Mouse (Mus musculus): Measurements from ENCODE around the gene Homer3. TPM values are rescaled to one million over a fixed set of nuclear protein-coding genes. Genes with fewer than 3 reads are reported as not detected.

The Homer3 gene
- 28.4 and 42.3 TPM in 2 replicates for polyA plus RNA-seq (2012; rRNA removed; ENCODE audit: low replicate concordance)

DNA sequence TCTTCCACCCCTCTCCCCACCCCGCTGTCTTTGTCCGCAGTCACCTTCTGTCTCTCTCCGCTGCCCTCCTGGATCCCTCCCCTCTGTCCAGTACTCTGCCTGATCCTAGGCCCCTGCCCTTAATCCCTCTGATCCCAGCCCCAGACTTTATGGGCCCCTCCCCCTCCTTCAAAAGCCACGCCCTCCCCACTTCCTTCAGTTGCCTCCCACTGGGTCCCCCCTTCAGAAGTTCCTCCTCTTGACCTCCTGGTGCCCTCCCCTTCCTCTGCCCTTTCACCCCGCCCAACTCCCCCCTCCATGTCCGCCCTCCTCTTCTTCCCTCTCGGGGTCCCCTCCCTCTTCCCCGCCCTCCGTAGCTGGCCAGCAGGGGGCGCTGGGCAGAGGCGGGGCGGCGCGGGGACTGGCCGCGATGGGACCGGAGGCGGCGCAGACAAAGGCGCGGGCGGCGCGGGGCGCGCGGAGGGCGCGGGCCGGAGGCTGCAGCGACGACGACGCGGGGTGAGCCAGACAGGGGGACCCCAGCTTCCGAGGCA lies at the start of gene Homer3:
TSS of gene Homer3 (plus strand) at position 225 of the 533 bp plus-strand sequence.

DNA sequence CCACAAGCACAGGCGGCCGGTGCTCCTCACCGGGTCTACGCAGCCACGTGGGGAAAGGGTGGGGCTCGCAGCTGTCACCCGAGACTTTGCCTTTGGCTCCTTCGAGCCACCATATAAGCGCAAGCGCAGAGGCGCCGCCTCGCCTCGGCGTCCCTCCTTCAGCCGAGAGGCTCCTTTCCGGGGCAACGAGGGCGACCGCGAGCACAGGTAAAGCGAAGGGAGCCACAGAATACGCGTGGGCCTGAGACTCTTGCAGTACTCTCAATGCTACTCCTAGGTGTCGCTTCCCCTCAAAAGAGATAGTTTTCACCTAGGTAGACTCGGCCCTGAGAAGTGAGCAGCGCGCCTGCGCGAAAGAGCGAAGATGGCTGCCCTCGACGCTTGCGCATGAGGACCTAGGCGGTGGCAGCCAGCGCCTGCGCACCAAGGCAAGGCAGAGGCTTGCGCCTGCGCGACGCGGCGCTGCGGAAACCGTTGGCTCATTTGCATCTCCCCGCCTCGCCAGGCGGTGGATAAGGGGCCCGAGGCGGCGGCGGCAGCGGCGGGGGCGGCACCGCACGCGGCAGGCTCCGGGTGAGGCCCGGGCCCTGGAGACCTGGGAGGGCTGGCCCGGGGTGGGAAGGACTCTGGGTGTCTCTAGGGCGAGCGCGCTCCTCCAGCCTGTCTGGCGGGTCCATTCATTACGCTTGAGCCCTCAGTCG lies 48.4 kb upstream of the Homer3 start, which contains the start of the genes Sugp2 and Armc6:
TSS of gene Sugp2 (plus strand) at position 147 of the 701 bp plus-strand sequence.
TSS of gene Armc6 (minus strand) at position 387 of the 701 bp plus-strand sequence.

DNA sequence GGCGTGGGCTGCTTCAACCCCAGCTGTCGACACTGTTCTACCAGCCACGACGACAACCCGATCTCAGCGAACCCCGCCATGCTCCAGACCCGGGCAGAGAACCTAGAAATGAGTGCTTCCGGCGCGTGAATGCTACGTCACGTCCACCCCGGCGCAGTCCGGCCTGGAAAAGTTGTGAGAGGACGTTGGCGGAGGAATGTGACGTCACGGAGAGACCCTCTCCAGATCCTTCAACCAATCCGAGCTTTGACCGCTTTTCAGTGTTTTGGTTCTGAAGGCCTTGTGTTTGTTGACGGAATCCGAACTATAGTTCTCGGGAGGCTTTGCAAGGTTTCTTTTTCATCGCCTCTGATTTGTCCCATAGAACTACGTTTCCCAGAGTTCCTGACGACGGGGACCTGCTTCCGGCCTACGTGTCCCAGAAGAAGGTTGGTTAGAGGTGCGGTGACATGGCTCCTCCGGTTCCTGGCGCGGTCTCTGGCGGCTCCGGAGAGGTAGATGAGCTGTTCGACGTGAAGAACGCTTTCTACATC lies 19.8 kb downstream of the Homer3 start, which contains the start of the genes Ddx49 and Cope:
TSS of gene Ddx49 (minus strand) at position 132 of the 533 bp plus-strand sequence.
TSS of gene Cope (plus strand) at position 161 of the 533 bp plus-strand sequence.

DNA sequence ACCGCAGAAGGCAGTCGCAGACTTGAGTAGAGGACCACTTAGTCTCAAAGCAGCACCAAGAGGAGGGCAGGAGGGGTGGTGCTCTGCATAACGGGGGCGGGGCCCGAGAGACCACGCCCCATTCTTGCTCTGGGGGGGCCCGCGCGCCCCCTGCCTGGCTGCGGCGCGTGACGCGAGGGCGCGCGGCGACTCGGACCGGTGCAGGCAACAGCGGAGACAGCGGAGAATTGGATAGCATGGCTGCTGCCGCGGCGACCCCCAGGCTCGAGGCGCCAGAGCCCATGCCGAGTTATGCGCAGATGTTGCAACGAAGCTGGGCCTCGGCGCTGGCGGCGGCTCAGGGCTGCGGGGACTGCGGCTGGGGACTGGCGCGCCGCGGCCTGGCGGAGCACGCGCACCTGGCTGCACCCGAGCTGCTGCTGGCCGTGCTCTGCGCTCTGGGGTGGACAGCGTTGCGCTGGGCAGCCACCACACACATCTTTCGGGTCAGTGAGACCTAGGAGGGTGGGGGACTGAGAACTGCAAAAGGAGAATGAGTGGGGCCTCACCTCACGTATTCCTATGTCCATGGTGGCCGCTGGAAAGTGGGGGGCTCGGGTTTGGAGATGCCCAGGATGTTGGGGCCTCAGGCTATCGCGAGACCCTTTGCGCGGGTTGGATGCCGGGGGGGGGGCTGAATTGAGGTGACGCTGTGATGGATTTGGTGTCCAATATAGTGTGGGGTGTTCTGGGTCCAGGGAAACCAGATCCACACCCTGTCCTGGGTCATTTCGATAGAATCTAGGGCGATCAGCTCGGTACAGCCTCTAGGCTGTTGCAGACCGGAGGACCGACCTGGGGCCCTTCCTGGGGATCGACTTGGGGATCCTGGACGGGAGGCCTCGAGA lies 33.2 kb downstream of the Homer3 start, which contains the start of gene Cers1:
TSS of gene Cers1 (plus strand) at position 152 of the 887 bp plus-strand sequence.

DNA sequence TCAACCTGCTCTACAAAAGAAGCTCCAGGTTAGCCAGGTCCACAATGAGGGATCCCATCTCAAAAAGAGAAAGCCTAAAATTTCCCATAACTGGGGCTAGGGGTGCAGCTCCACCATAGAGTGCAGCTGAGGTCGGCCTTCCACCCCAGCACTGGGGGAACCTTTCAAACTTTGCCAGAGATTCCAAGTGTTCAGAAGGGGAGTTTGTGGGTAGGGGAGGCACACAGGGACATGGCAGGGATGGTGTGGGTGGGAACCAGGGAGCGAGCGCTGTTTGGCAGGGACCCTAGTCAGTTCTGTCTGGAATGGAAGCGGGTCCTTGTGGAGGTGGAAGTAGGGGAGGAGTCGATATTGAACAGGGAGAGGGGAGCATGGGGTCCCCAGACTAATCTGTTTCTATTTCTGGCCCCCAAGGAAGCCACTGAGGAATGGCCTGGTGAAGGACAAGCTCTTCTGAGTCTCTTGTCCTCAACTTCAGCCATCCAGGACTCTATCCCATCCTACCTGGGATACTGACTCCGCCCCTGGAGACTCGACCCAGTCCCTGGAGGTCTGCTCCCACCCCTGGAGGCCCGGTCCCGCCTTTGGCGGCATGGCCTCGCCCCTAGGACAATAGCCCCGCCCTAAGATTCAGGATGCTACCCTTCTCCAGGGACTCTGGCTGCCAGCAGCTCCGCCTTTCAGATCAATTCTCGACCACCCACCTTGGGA lies 46.7 kb downstream of the Homer3 start, which contains the start of gene Gdf1:
TSS of gene Gdf1 (plus strand) at position 694 of the 711 bp plus-strand sequence.

Other genes starting within 250 kb of the Homer3 start
- 88.8 and 102 TPM in 2 replicates for gene Mau2, start 240.1 kb upstream of the Homer3 start, polyA plus RNA-seq (2012; rRNA removed; ENCODE audit: low replicate concordance)
- 8.4 and 9.6 TPM in 2 replicates for gene Sugp1, start 240.0 kb upstream of the Homer3 start, polyA plus RNA-seq (2012; rRNA removed; ENCODE audit: low replicate concordance)
- gene Tm6sf2, start 209.9 kb upstream of the Homer3 start, polyA plus RNA-seq (2012; rRNA removed; ENCODE audit: low replicate concordance): 2.8 and 3.8 TPM in 2 replicates
- 0.31 and 0.65 TPM in 2 replicates for gene Hapln4, start 199.4 kb upstream of the Homer3 start, polyA plus RNA-seq (2012; rRNA removed; ENCODE audit: low replicate concordance)
- 0.36 and 0.73 TPM in 2 replicates for gene Ncan, start 162.0 kb upstream of the Homer3 start, polyA plus RNA-seq (2012; rRNA removed; ENCODE audit: low replicate concordance)
- 11.8 and 12.8 TPM in 2 replicates for gene Nr2c2ap, start 151.5 kb upstream of the Homer3 start, polyA plus RNA-seq (2012; rRNA removed; ENCODE audit: low replicate concordance)
- gene Rfxank, start 143.7 kb upstream of the Homer3 start, polyA plus RNA-seq (2012; rRNA removed; ENCODE audit: low replicate concordance): 27.4 and 34.3 TPM in 2 replicates
- 98.4 and 104 TPM in 2 replicates for gene Borcs8, start 143.3 kb upstream of the Homer3 start, polyA plus RNA-seq (2012; rRNA removed; ENCODE audit: low replicate concordance)
- gene Mef2b, start 143.1 kb upstream of the Homer3 start, polyA plus RNA-seq (2012; rRNA removed; ENCODE audit: low replicate concordance): 0.29 and 3.7 TPM in 2 replicates
- 108 and 160 TPM in 2 replicates for gene Tmem161a, start 110.5 kb upstream of the Homer3 start, polyA plus RNA-seq (2012; rRNA removed; ENCODE audit: low replicate concordance)
- gene Slc25a42, start 70.5 kb upstream of the Homer3 start, polyA plus RNA-seq (2012; rRNA removed; ENCODE audit: low replicate concordance): 37.9 and 68.3 TPM in 2 replicates
- 35.9 and 45.8 TPM in 2 replicates for gene Sugp2, start 48.6 kb upstream of the Homer3 start, polyA plus RNA-seq (2012; rRNA removed; ENCODE audit: low replicate concordance)
- gene Armc6, start 48.4 kb upstream of the Homer3 start, polyA plus RNA-seq (2012; rRNA removed; ENCODE audit: low replicate concordance): 16.3 and 19.1 TPM in 2 replicates
- 43.0 and 47.9 TPM in 2 replicates for gene Ddx49, start 19.7 kb downstream of the Homer3 start, polyA plus RNA-seq (2012; rRNA removed; ENCODE audit: low replicate concordance)
- 262 and 364 TPM in 2 replicates for gene Cope, start 19.7 kb downstream of the Homer3 start, polyA plus RNA-seq (2012; rRNA removed; ENCODE audit: low replicate concordance)
- gene Cers1, start 32.9 kb downstream of the Homer3 start, polyA plus RNA-seq (2012; rRNA removed; ENCODE audit: low replicate concordance): 1.1 and 8.3 TPM in 2 replicates
- 2.9 TPM in 1 of 2 replicates, not detected in the other for gene Gdf1, start 47.0 kb downstream of the Homer3 start, polyA plus RNA-seq (2012; rRNA removed; ENCODE audit: low replicate concordance)
- 23.8 and 44.2 TPM in 2 replicates for gene Upf1, start 70.5 kb downstream of the Homer3 start, polyA plus RNA-seq (2012; rRNA removed; ENCODE audit: low replicate concordance)
- gene Comp, start 90.7 kb downstream of the Homer3 start, polyA plus RNA-seq (2012; rRNA removed; ENCODE audit: low replicate concordance): 1.1 TPM in 2 replicates
- gene Crtc1, start 156.8 kb downstream of the Homer3 start, polyA plus RNA-seq (2012; rRNA removed; ENCODE audit: low replicate concordance): 22.9 and 36.9 TPM in 2 replicates
- 53.4 and 80.6 TPM in 2 replicates for gene Klhl26, start 194.1 kb downstream of the Homer3 start, polyA plus RNA-seq (2012; rRNA removed; ENCODE audit: low replicate concordance)
- gene Tmem59l, start 204.5 kb downstream of the Homer3 start, polyA plus RNA-seq (2012; rRNA removed; ENCODE audit: low replicate concordance): 0.42 and 0.50 TPM in 2 replicates
- gene Crlf1, start 210.3 kb downstream of the Homer3 start, polyA plus RNA-seq (2012; rRNA removed; ENCODE audit: low replicate concordance): 5.2 and 5.7 TPM in 2 replicates
- 240 and 366 TPM in 2 replicates for gene Rex1bd, start 223.9 kb downstream of the Homer3 start, polyA plus RNA-seq (2012; rRNA removed; ENCODE audit: low replicate concordance)
- 371 and 768 TPM in 2 replicates for gene Uba52, start 228.0 kb downstream of the Homer3 start, polyA plus RNA-seq (2012; rRNA removed; ENCODE audit: low replicate concordance)
- gene Fkbp8, start 244.9 kb downstream of the Homer3 start, polyA plus RNA-seq (2012; rRNA removed; ENCODE audit: low replicate concordance): 331 and 487 TPM in 2 replicates
- gene Kxd1, start 245.1 kb downstream of the Homer3 start, polyA plus RNA-seq (2012; rRNA removed; ENCODE audit: low replicate concordance): 82.7 and 119 TPM in 2 replicates